Mouse (Mus musculus) hindbrain, embryonic 15.5 days (tissue): ENCODE measurements at regions not wholly inside any gene's neighbourhood (a gene's known extent, or its start where the extent isn't known, plus 50 kb on each side); places are given as distances from the start of the nearest gene placed in this dataset.
A peak's percentile ranks its signal among the peaks of the same experiment; 100 is the strongest.

ENCODE experiments used
- ATAC-seq: fragments of 200-750 bp; cut with Nextera tagmentation; 2 replicates; pipeline ENCODE4 v1.8.0; 2017; ENCODE audit warnings: low read depth, moderate number of reproducible peaks, moderate TSS enrichment; ENCODE audit not compliant: low FRiP score
- H3K27ac ChIP-seq: fragments of 300-500 bp; sonication (generic); replicated peaks from 2 replicates; pipeline ENCODE4 v1.5.1; 2015; ENCODE audit warnings: mild to moderate bottlenecking, inconsistent platforms
- H3K27me3 ChIP-seq: fragments of 300-500 bp; sonication (generic); 2 replicates; pipeline ENCODE4 v1.6.1; 2015; ENCODE audit warnings: control low read depth, inconsistent platforms
- H3K36me3 ChIP-seq: fragments of 300-500 bp; sonication (generic); 2 replicates; pipeline ENCODE4 v1.6.1; 2015; ENCODE audit warnings: control low read depth, inconsistent platforms
- H3K4me1 ChIP-seq: fragments of 300-500 bp; sonication (generic); replicated peaks from 2 replicates; pipeline ENCODE4 v1.6.1; 2015; ENCODE audit warnings: control low read depth, inconsistent platforms
- H3K4me2 ChIP-seq: fragments of 300-500 bp; sonication (generic); 2 replicates; pipeline ENCODE4 v1.6.1; 2015; ENCODE audit warnings: moderate library complexity, mild to moderate bottlenecking, inconsistent platforms
- H3K4me3 ChIP-seq: fragments of 300-500 bp; sonication (generic); 2 replicates; pipeline ENCODE4 v1.5.1; 2015; ENCODE audit warnings: mild to moderate bottlenecking, inconsistent platforms
- H3K9ac ChIP-seq: fragments of 300-500 bp; sonication (generic); 2 replicates; pipeline ENCODE4 v1.6.1; 2015; ENCODE audit warnings: inconsistent platforms
- H3K9me3 ChIP-seq: fragments of 300-500 bp; sonication (generic); 2 replicates; pipeline ENCODE4 v1.6.1; 2016; ENCODE audit warnings: control low read depth, inconsistent platforms
- WGBS: fragments of 180-500 bp; shearing (Covaris S2); methylation state at CpG from one replicate; pipeline ENCODE4 v1.1.7; 2015; 5-methylcytosine and 5-hydroxymethylcytosine counted together

DNA sequence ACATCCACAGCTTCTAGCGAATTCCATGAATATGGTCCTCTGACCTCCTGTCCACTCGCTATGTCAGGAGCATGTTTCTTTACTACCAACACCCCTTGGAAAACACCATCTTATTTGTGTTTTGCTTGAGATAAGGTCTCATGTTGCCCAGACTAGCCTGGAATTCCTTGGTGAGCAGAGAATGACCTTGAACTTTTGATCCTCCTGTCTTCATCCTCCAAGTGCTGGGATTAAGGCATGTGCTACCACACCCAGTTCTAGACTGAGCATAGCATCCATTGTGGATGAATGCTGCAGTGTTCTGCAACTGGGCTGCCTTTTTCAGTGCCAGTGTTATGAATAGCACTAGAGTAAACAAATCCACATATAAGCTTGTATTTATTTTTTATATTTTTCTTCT lies 203.2 kb upstream of the Irx3 start:
- Histone ChIP-seq H3K9me3 (no peaks in the 10 kb centered on the region), H3K4me1 (no peaks in the 10 kb centered on the region), H3K4me3 (no peak overlapping the region), H3K27ac (no peak overlapping the region), H3K36me3 (no peaks in the 10 kb centered on the region), H3K27me3 (no peaks in the 10 kb centered on the region), H3K4me2 (no peak overlapping the region), H3K9ac (no peak overlapping the region)
- 98% methylated on average over 2 of the region's 2 CpGs for WGBS
- ATAC-seq: no peak

DNA sequence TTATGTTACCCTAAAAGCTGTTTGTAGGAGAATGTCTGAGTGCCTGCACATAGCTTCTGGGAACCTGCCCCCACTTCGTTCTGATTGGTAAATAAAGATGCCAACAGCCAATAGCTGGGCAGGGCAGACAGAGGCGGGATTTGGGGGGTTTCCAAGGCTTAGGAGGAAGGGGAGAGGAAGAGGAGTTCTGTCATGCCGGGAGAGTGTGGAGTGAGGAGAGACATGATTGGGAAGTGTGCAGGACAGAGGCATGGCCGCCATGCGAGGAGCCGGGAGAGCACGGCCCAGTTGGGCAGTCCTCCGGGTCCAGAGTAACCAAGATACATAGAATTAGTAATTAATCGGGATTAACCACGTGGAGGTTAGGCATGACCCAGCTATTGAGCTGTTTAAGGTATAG lies 202.7 kb upstream of the Irx3 start:
- no peak overlapping the region for H3K9ac ChIP-seq
- no peak overlapping the region for H3K27ac ChIP-seq
- no peak for ATAC-seq
- no peak overlapping the region for H3K4me3 ChIP-seq
- no peak overlapping the region for H3K4me2 ChIP-seq
- H3K9me3 ChIP-seq: no peaks in the 10 kb centered on the region
- no peaks in the 10 kb centered on the region for H3K36me3 ChIP-seq
- H3K27me3 ChIP-seq: no peaks in the 10 kb centered on the region
- no peaks in the 10 kb centered on the region for H3K4me1 ChIP-seq
- WGBS: 76% methylated on average over 10 of the region's 10 CpGs

DNA sequence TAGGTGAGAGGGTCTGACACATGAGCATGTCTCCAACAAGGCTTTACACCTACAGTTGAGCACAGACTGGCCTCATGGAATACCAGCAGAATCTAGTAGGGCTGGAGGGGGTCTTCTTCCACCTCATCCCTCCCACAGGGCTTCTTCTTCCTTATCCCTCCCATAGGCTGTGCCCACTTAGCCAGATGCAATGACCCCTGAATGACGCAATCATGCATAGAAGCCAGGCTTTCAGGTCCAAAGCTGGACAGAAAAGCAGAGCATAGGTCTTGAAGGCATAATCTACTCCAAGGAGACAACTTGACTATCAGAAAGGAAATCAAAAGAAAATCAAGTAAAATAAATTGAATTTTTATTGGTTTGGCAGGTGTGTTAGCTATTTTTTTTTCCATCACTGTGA lies 198.5 kb upstream of the Irx3 start:
- 91% methylated on average over 1 of the region's 1 CpGs for WGBS
- Histone ChIP-seq H3K9ac (no peak overlapping the region), H3K4me2 (no peak overlapping the region)

DNA sequence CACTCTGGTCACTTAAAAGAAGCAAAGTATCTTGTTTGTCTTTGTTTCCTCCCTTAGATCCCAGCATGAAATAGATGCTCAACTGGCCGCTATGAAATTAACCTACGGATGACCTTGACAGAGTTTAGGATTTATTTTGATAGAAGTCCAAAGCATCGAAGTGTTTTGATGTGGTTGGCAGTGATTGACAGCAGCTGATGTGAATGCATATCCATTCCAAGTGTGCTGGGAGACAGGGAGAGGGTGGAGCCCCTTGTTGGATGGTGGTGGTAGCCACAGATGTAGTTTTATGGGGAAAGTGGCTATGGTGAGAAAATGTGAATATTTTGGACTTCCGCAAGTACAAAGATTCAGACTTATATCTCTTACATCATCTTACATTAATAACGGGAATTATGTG lies 197.8 kb upstream of the Irx3 start:
- no peak for ATAC-seq

More for the DNA sequence above, 198.5 kb upstream of the Irx3 start:
- no peaks in the 10 kb centered on the region for H3K9me3 ChIP-seq
- H3K4me1 ChIP-seq: peaks cover 21% of the 10 kb centered on the region
- no peak overlapping the region for H3K4me3 ChIP-seq
- no peaks in the 10 kb centered on the region for H3K36me3 ChIP-seq
- ATAC-seq: no peak
- no peaks in the 10 kb centered on the region for H3K27me3 ChIP-seq
- no peak overlapping the region for H3K27ac ChIP-seq

DNA sequence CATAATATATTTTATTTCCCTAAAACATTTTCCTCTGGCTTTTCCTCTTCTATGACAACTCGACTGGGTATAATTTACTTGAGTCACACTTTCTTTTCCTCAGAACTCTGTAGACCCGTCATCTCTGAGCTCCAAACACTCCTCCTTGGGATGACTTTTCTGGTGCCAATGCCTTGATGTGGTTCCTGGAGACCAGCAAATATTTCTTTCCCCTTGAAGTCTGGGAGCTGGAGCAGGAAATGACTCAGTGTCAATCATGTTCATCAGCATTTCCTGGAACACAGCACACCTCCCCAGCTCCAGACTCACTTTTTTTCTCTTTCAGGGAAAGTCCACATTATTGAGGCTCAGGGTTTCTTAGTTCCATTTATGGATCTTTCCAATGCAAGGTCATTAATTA lies 197.3 kb upstream of the Irx3 start:
- Histone ChIP-seq H3K4me1 (peaks cover 21% of the 10 kb centered on the region), H3K9me3 (no peaks in the 10 kb centered on the region), H3K36me3 (no peaks in the 10 kb centered on the region), H3K4me3 (no peak overlapping the region), H3K27ac (no peak overlapping the region), H3K4me2 (no peak overlapping the region), H3K9ac (no peak overlapping the region), H3K27me3 (no peaks in the 10 kb centered on the region)
- no peak for ATAC-seq
- WGBS: 91% methylated on average over 2 of the region's 2 CpGs

More for the DNA sequence above, 197.8 kb upstream of the Irx3 start:
- Histone ChIP-seq H3K36me3 (no peaks in the 10 kb centered on the region), H3K4me3 (no peak overlapping the region), H3K9ac (no peak overlapping the region), H3K4me1 (peaks cover 21% of the 10 kb centered on the region), H3K27ac (no peak overlapping the region), H3K9me3 (no peaks in the 10 kb centered on the region), H3K27me3 (no peaks in the 10 kb centered on the region), H3K4me2 (no peak overlapping the region)
- 89% methylated on average over 5 of the region's 5 CpGs for whole genome bisulfite sequencing

DNA sequence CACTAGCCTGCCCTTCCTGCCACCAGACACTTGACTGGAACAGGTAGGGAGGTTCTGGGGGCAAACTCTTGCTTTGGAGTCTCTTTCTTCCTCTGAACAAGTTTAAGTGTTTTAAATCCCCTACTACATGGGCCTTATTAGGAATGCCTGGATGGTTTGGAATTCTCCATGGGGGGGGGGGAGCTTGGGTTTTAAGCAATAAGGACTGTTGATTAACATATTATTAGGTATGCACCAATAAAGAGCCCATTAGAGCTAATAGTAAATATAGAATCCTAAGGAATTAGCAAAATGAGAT lies 196.0 kb upstream of the Irx3 start:
- Histone ChIP-seq H3K9me3 (no peaks in the 10 kb centered on the region), H3K27me3 (no peaks in the 10 kb centered on the region), H3K36me3 (no peaks in the 10 kb centered on the region), H3K27ac (no peak overlapping the region), H3K4me2 (no peak overlapping the region), H3K4me1 (peaks cover 31% of the 10 kb centered on the region), H3K9ac (no peak overlapping the region), H3K4me3 (no peak overlapping the region)
- no peak for ATAC-seq

DNA sequence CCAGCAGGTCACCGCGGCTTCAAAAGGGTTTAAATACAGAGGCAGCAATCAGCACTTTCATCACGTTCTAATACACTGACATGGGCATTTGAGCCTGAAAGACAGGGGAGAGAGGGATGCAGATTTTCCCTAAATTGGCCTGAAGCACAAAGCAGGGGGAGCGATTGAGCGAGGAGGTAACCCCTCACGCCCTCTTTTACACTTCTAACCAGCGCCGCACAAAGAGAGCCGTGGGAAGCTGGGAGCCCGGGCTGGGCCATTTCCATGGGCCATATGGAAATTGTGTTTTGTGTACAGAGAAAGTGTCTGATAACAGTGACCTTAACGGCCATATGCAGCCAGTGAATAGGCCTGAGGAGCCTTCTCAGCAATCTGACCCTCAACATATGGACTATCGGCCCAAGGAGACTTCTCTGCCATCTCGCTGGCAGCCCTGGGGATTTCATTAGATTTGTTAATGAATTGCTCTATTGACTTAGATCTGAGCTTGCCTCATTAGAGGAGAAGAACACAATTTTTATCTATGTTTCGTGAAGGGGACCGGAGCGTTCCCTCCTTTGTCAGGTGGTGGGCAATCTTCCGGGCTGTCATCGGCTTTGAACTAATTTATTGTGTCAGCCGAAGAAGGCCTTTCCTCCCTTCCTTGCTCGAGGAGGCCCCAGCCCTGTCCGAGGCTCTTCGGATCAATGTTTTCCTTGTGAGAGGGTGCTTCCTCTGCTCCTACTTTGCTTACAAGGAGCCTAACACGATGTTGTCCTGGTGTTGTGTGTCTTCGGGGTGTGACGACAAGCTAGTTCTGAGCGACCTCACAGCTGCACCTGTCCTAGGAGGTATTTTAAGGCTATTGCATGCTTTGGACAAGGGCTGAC lies 195.4 kb upstream of the Irx3 start:
- H3K9ac ChIP-seq: no peak overlapping the region
- H3K4me1 ChIP-seq: peaks cover 37% of the 10 kb centered on the region
- no peaks in the 10 kb centered on the region for H3K36me3 ChIP-seq
- no peaks in the 10 kb centered on the region for H3K27me3 ChIP-seq
- WGBS: 20% methylated on average over 26 of the region's 26 CpGs
- no peak overlapping the region for H3K4me2 ChIP-seq
- 0 out of 2 replicates have a peak, but pooled peaks have one; percentile 16 for ATAC-seq
- no peaks in the 10 kb centered on the region for H3K9me3 ChIP-seq
- no peak overlapping the region for H3K27ac ChIP-seq
- no peak overlapping the region for H3K4me3 ChIP-seq

DNA sequence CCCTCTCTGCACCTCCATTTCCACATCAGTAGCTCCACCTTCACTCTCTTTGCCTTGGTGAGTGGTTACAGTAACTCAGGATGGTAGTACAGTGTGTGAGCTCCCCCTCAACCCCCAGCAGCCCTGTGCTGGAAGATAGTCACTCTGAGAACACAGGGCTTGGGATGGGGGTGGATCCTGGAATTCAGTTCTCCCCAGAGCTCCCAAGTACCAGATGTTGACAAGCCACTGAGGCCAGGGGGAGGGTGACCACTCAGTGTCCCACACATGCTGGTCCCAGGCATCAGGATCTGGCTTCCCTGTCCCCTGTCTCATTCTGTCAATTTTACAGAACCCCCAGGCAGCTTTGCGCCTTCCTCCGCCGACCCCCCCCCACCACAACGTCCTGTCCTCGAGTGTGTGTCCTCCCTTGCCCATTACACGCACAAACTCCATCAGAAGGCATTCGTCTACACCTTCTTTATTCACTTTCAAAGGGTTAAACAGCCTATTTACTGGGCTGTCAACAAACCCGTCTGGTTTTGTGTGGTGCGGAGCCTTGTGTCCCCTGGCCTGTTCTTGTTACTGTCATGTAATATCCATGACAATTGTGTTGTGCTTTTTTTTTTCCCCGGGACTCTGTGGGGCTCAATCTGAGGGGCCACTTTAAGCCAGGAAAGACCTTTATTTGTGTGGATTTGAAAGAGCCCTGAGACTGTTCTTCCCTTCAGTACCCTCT lies 194.6 kb upstream of the Irx3 start:
- ATAC-seq: no peak
- WGBS: 21% methylated on average over 10 of the region's 10 CpGs
- Histone ChIP-seq H3K9ac (no peak overlapping the region), H3K4me3 (no peak overlapping the region), H3K36me3 (no peaks in the 10 kb centered on the region), H3K9me3 (no peaks in the 10 kb centered on the region), H3K4me1 (peaks cover 45% of the 10 kb centered on the region), H3K27ac (no peak overlapping the region), H3K4me2 (no peak overlapping the region), H3K27me3 (no peaks in the 10 kb centered on the region)

DNA sequence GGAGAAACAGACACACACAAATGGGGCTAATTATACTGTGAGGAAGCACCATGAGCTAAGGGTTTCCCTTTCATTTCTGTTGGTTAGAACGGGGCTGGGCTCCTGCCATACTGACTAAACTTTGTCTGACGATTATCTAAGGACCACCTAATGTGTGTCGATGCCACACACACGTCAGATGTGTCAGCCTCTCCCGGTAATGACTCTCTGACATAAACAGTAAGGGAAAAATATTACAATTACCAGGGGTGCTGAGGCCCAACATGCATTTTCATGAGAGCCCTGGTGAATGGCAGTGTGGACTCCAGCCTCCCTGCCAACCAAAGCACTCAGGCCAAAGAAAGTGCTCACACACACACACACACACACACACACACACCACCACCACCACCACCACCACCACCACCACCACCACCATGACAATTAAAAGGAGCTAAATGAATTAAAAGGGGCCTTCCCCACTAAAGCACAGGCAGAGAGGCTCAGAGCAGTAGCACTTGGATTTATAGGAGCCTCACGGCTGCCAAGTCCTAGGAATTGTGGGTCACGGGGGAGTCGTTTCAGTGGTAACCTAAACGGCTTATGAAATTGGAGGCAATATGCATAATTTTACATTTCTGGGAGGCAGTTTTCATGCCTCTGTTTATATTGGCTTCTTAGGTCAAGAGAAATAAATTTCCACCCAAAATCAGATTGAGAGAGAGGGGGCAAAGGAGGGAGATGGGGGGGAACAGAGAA lies 193.7 kb upstream of the Irx3 start:
- Histone ChIP-seq H3K36me3 (no peaks in the 10 kb centered on the region), H3K4me1 (peaks cover 52% of the 10 kb centered on the region), H3K27me3 (no peaks in the 10 kb centered on the region), H3K4me3 (no peak overlapping the region), H3K9ac (no peak overlapping the region), H3K4me2 (no peak overlapping the region), H3K27ac (no peak overlapping the region), H3K9me3 (no peaks in the 10 kb centered on the region)
- ATAC-seq: no peak
- 16% methylated on average over 9 of the region's 9 CpGs for WGBS

DNA sequence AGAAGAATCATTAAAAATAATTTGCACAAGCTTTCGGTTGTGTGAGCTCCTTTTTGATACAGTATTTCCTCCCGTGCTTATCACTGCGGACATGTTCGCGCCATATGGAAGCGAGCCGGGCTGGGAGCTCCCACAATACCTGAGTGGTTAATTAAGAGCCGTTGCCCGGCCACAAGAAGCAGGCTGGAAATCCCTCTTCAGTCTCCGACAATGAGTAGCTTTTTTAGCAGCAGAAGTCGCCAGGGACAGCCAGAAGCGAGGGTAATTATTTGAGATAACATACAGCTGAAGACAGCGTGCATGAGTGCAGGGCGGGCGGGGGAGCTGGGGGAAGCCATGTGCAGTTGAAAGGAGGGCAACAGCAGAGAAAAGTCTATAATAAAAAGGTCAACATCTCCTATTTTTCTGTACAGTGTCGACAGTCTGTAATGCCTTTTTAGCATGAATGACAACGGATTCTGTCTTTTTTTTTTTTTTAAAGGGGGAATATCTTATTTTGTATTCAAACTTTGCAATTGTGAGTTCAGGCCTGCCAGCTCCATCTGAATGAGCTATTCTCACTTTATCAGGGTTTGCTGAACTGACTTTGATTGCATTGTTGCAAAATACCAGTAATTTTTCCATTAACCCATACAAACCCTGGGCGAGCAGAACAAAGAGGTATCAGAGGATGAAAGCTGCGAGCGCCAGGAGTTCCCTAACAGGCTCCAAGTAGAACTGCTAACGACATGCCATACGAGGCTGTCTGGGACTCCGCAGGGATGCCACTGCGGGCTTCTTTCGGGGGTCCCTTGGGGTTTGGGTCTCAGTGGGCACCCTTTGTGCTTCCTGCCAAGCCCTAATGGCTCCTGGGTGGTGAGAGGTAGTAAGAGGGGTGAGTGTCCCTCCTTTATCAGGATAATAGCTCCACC lies 189.9 kb upstream of the Irx3 start:
- Histone ChIP-seq H3K27me3 (peaks cover 3% of the 10 kb centered on the region), H3K36me3 (no peaks in the 10 kb centered on the region), H3K4me2 (peak overlapping the region; percentile 48), H3K27ac (peak overlapping the region; percentile 63), H3K4me3 (peak overlapping the region; percentile 7; the same call in 1 of the 2 replicates), H3K9ac (no peak overlapping the region), H3K9me3 (no peaks in the 10 kb centered on the region), H3K4me1 (peaks cover 41% of the 10 kb centered on the region)
- WGBS: 13% methylated on average over 25 of the region's 25 CpGs
- ATAC-seq: 0 out of 2 replicates have a peak, but pooled peaks have one; percentile 59

DNA sequence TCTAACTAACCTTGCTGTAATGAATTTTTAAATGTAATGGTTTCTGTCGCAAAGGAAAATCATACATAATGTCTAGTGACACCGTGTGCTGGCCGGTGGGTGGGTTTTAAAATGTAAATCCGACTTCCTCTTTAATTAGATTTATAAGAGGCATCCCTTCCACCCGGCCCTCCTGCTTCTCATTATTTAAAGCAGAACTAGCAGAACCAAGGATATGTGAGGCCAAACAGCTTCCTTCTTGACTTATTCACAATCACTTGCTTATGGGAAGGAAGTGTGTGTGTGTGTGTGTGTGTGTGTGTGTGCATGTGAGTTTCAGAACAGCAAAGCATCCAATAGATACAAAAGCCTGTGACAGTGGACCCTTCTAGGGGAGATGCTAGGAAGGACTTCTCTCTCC lies 189.1 kb upstream of the Irx3 start:
- WGBS: 19% methylated on average over 5 of the region's 5 CpGs
- H3K9me3 ChIP-seq: no peaks in the 10 kb centered on the region
- H3K27ac ChIP-seq: peak overlapping the region; percentile 63
- no peaks in the 10 kb centered on the region for H3K36me3 ChIP-seq
- H3K4me1 ChIP-seq: peaks cover 34% of the 10 kb centered on the region
- H3K4me2 ChIP-seq: no peak overlapping the region
- no peak overlapping the region for H3K4me3 ChIP-seq
- H3K27me3 ChIP-seq: peaks cover 3% of the 10 kb centered on the region
- no peak for ATAC-seq
- H3K9ac ChIP-seq: no peak overlapping the region
